Mouse (Mus musculus): ENCODE results near the gene Sec14l5.
A peak's percentile ranks its signal among the peaks of the same experiment; 100 is the strongest.

Gene Sec14l5

GRCm38 (mm10) chr16:5153299-5154026 is 6.6 kb downstream of the Sec14l5 start:
- no peak for DNase-seq (ENCODE audit: low spot score in 2 of 2)

- no peak for DNase-seq (ENCODE audit: low spot score in 2 of 2)
Observed at GRCm38 (mm10) chr16:5155014-5155413, 8.1 kb downstream of the Sec14l5 start.

GRCm38 (mm10) chr16:5156495-5156894 is 9.6 kb downstream of the Sec14l5 start:
- DNase-seq (ENCODE audit: low spot score in 2 of 2) = no peak

- no peak for DNase-seq (ENCODE audit: low spot score in 2 of 2)
Observed at GRCm38 (mm10) chr16:5157113-5157512, 10.2 kb downstream of the Sec14l5 start.

- DNase-seq (ENCODE audit: low spot score in 2 of 2) = no peak
Observed at GRCm38 (mm10) chr16:5159248-5159647, 12.3 kb downstream of the Sec14l5 start.

GRCm38 (mm10) chr16:5164327-5164726 is 17.4 kb downstream of the Sec14l5 start:
- no peak for DNase-seq (ENCODE audit: low spot score in 2 of 2)

- DNase-seq (ENCODE audit: low spot score in 2 of 2) = no peak
Observed at GRCm38 (mm10) chr16:5168038-5168437, 21.1 kb downstream of the Sec14l5 start.

- no peak for DNase-seq (ENCODE audit: low spot score in 2 of 2)
Observed at GRCm38 (mm10) chr16:5168829-5169228, 21.9 kb downstream of the Sec14l5 start.

GRCm38 (mm10) chr16:5172636-5173035 is 25.7 kb downstream of the Sec14l5 start:
- DNase-seq (ENCODE audit: low spot score in 2 of 2) = no peak

GRCm38 (mm10) chr16:5183310-5183975 is 36.5 kb downstream of the Sec14l5 start:
- no peak for DNase-seq (ENCODE audit: low spot score in 2 of 2)

GRCm38 (mm10) chr16:5184101-5184500 is 37.2 kb downstream of the Sec14l5 start:
- no peak for DNase-seq (ENCODE audit: low spot score in 2 of 2)

GRCm38 (mm10) chr16:5184956-5185355 is 38.0 kb downstream of the Sec14l5 start:
- no peak for DNase-seq (ENCODE audit: low spot score in 2 of 2)

- no peak for DNase-seq (ENCODE audit: low spot score in 2 of 2)
Observed at GRCm38 (mm10) chr16:5185691-5186090, 38.8 kb downstream of the Sec14l5 start.

GRCm38 (mm10) chr16:5186234-5186633 is 39.3 kb downstream of the Sec14l5 start:
- DNase-seq (ENCODE audit: low spot score in 2 of 2) = no peak

- peak in 1 of 2 experiments; percentile 11 for DNase-seq (ENCODE audit: low spot score in 2 of 2)
Observed at GRCm38 (mm10) chr16:5195080-5195479, 48.2 kb downstream of the Sec14l5 start.

- peak in 1 of 2 experiments; percentile 35 for DNase-seq (ENCODE audit: low spot score in 2 of 2)
Observed at GRCm38 (mm10) chr16:5202681-5203080, 55.8 kb downstream of the Sec14l5 start.

- peak in 1 of 2 experiments; percentile 39 for DNase-seq (ENCODE audit: low spot score in 2 of 2)
Observed at GRCm38 (mm10) chr16:5203200-5203599, 56.3 kb downstream of the Sec14l5 start.

- peak; percentile 67 to 78 for DNase-seq (ENCODE audit: low spot score in 2 of 2)
Observed at GRCm38 (mm10) chr16:5203668-5204433, 56.9 kb downstream of the Sec14l5 start, which contains the start of gene Nagpa. Gene Nagpa, minus strand, starts transcription at chr16:5204012.

GRCm38 (mm10) chr16:5205431-5205970 is 58.6 kb downstream of the Sec14l5 start:
- DNase-seq (ENCODE audit: low spot score in 2 of 2) = no peak

GRCm38 (mm10) chr16:5206051-5206450 is 59.1 kb downstream of the Sec14l5 start:
- no peak for DNase-seq (ENCODE audit: low spot score in 2 of 2)

- no peak for DNase-seq (ENCODE audit: low spot score in 2 of 2)
Observed at GRCm38 (mm10) chr16:5210365-5210764, 63.5 kb downstream of the Sec14l5 start.

GRCm38 (mm10) chr16:5212150-5212549 is 65.2 kb downstream of the Sec14l5 start:
- DNase-seq (ENCODE audit: low spot score in 2 of 2) = no peak

Measured in urinary bladder, adult 18-20 months (tissue).